Mouse (Mus musculus) heart, postnatal 0 days (tissue): ENCODE data around the gene Tmem150a. TPM values are rescaled to one million over a fixed set of nuclear protein-coding genes. Genes with fewer than 3 reads are reported as not detected.

ENCODE experiments used
- ATAC-seq: fragments of 200-750 bp; cut with Nextera tagmentation; 2 replicates; pipeline ENCODE4 v1.8.0; 2017; ENCODE audit warnings: low read depth, moderate number of reproducible peaks, moderate library complexity; ENCODE audit not compliant: insufficient read depth
- DNase-seq: peaks from one replicate; pipeline ENCODE4 v3.0.0-alpha.2; 2016; ENCODE audit warnings: low spot score
- H3K27ac ChIP-seq: fragments of 300-500 bp; sonication (generic); 2 replicates; pipeline ENCODE4 v1.5.1; 2014; ENCODE audit warnings: low read depth, mild to moderate bottlenecking
- H3K27me3 ChIP-seq: fragments of 300-500 bp; sonication (generic); 2 replicates; pipeline ENCODE4 v1.6.1; 2014; ENCODE audit warnings: low read length, mixed read lengths; ENCODE audit not compliant: control insufficient read depth, insufficient read depth
- H3K36me3 ChIP-seq: fragments of 300-500 bp; sonication (generic); replicated peaks from 2 replicates; pipeline ENCODE4 v1.6.1; 2014; ENCODE audit warnings: low read length, mixed read lengths; ENCODE audit not compliant: control insufficient read depth, insufficient read depth
- H3K4me1 ChIP-seq: fragments of 300-500 bp; sonication (generic); 2 replicates; pipeline ENCODE4 v1.6.1; 2014; ENCODE audit warnings: antibody characterized with exemption; ENCODE audit not compliant: control insufficient read depth, insufficient read depth
- H3K4me2 ChIP-seq: fragments of 300-500 bp; sonication (generic); 2 replicates; pipeline ENCODE4 v1.6.1; 2014; ENCODE audit warnings: low read depth, mild to moderate bottlenecking, low read length, moderate library complexity
- H3K4me3 ChIP-seq: fragments of 300-500 bp; sonication (generic); 2 replicates; pipeline ENCODE4 v1.5.1; 2014; ENCODE audit warnings: low read depth, low read length
- H3K9ac ChIP-seq: fragments of 300-500 bp; sonication (generic); replicated peaks from 2 replicates; pipeline ENCODE4 v1.6.1; 2014; ENCODE audit warnings: low read depth, low read length, mixed read lengths
- H3K9me3 ChIP-seq: fragments of 300-500 bp; sonication (generic); replicated peaks from 2 replicates; pipeline ENCODE4 v1.6.1; 2016; ENCODE audit warnings: low read length; ENCODE audit not compliant: control insufficient read depth
- CTCF ChIP-seq: IDR thresholded peaks from 2 replicates; pipeline ENCODE4 v1.5.1; 2016; ENCODE audit warnings: antibody characterized with exemption, control low read depth, low read depth
- EP300 ChIP-seq: IDR thresholded peaks from 2 replicates; pipeline ENCODE4 v1.6.1; 2016; ENCODE audit warnings: antibody characterized with exemption, low read depth
- WGBS: fragments of 180-500 bp; shearing (Covaris S2); extraction: QIAGEN DNeasy Blood & Tissue Kit; methylation state at CpG from one replicate; pipeline ENCODE4 v1.1.7; 2014; 5-methylcytosine and 5-hydroxymethylcytosine counted together
- polyA plus RNA-seq: library from polyadenylated mRNA; unstranded; fragments of >200 nt; fragmentation: Nextera tagmentation; extraction: Ambion mirVana; gene quantifications from 2 replicates; pipeline ENCODE4 v1.2.1, GENCODE M21; 2015
- total RNA-seq: library from RNA; depleted of rRNA; stranded (reverse); fragments of >200 nt; gene quantifications from 2 replicates; pipeline ENCODE4 v1.2.3, GENCODE M21; 2014; ENCODE audit warnings: low replicate concordance

Gene Tmem150a
- total and polyA plus RNA-seq, 2 experiments from 2014 or later, result 8.0 to 23.2 TPM

DNA sequence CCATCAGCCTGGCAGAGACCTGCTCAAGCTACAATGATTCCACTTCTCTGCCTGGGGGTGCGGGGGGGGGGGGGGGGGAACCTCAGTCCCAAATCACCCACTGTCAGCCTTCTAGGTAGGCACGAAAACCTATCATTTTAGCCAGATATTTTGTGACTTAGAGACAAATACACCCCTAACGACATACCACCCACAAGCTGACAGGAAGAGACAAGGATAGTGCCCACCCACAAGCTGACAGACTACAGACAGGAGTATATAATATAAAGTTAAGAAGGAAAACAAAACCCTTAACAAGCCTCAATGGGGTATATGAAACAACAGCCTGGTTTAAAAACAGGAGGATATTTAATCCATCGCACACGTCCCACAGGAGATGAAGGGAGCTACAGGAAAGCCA lies 36.8 kb upstream of the Tmem150a start:
- peaks cover 61% of the 10 kb centered on the region for H3K36me3 ChIP-seq
- H3K4me3 ChIP-seq, result no peak overlapping the region
- H3K27me3 ChIP-seq, result no peaks in the 10 kb centered on the region
- TF ChIP-seq EP300, result no peak
- TF ChIP-seq CTCF, result no peak
- no peak overlapping the region for H3K27ac ChIP-seq
- H3K4me2 ChIP-seq, result no peak overlapping the region
- DNase-seq (no peak), ATAC-seq (no peak)
- no peak overlapping the region for H3K9ac ChIP-seq
- 85% methylated on average over 5 of the region's 5 CpGs for WGBS
- no peaks in the 10 kb centered on the region for H3K9me3 ChIP-seq
- peaks cover 4% of the 10 kb centered on the region; the same call in 1 of the 2 replicates for H3K4me1 ChIP-seq

DNA sequence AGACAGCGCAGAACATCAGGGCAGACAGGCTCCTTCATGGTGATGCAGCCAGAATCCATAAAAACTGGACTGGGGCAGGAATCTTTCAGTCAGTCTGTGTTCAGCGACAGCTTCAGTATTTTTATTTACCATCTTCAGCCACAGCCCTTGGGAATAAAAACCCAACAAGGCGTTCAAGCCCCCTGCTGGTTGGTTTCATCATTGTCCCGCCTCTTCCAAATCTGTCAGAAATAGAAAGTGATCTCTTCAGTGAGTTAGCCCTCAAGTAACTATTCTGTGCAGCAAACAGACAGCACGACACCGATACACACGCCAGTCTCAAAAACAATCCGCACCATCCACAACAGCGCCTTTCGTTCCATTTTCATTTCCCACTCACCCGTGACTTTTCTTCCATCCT lies 36.2 kb upstream of the Tmem150a start:
- DNase-seq (peak; percentile 68), ATAC-seq (peak; percentile 40; the same call in 1 of the 2 replicates)
- TF ChIP-seq EP300, result no peak
- peak; percentile 67 for TF ChIP-seq CTCF
- H3K4me2 ChIP-seq, result no peak overlapping the region
- no peak overlapping the region for H3K4me3 ChIP-seq
- no peak overlapping the region for H3K9ac ChIP-seq
- H3K4me1 ChIP-seq, result no peaks in the 10 kb centered on the region
- no peaks in the 10 kb centered on the region for H3K9me3 ChIP-seq
- no peaks in the 10 kb centered on the region for H3K27me3 ChIP-seq
- no peak overlapping the region; the same call in 1 of the 2 replicates for H3K27ac ChIP-seq
- WGBS, result 51% methylated on average over 11 of the region's 11 CpGs
- H3K36me3 ChIP-seq, result peaks cover 67% of the 10 kb centered on the region

DNA sequence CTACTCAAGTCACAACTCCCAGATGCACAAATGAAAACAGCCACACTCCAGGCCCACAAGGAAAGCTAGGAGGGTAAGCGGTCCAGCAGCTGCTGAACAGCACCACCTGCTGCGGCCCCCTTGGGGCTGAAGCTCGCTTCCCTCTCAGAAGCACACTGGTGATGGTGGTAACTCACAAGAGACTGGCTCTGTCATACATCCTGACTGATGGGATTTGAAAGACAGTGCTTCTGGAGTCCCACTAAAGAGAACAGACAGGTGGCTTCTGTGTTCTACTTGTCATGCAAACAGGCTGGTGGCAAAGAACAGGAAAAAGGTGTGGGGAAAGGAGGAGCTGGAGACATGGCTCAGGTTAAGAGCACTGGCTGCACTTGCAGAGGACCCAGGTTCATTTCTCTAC lies 32.3 kb upstream of the Tmem150a start:
- H3K4me1 ChIP-seq, result no peaks in the 10 kb centered on the region
- no peak for ATAC-seq
- no peak overlapping the region for H3K4me2 ChIP-seq
- H3K9ac ChIP-seq, result no peak overlapping the region
- no peaks in the 10 kb centered on the region for H3K27me3 ChIP-seq
- 99% methylated on average over 3 of the region's 3 CpGs for WGBS
- DNase-seq, result no peak
- peaks cover 94% of the 10 kb centered on the region for H3K36me3 ChIP-seq
- H3K27ac ChIP-seq, result no peak overlapping the region
- H3K4me3 ChIP-seq, result no peak overlapping the region
- H3K9me3 ChIP-seq, result no peaks in the 10 kb centered on the region
- TF ChIP-seq EP300, result no peak
- no peak for TF ChIP-seq CTCF

DNA sequence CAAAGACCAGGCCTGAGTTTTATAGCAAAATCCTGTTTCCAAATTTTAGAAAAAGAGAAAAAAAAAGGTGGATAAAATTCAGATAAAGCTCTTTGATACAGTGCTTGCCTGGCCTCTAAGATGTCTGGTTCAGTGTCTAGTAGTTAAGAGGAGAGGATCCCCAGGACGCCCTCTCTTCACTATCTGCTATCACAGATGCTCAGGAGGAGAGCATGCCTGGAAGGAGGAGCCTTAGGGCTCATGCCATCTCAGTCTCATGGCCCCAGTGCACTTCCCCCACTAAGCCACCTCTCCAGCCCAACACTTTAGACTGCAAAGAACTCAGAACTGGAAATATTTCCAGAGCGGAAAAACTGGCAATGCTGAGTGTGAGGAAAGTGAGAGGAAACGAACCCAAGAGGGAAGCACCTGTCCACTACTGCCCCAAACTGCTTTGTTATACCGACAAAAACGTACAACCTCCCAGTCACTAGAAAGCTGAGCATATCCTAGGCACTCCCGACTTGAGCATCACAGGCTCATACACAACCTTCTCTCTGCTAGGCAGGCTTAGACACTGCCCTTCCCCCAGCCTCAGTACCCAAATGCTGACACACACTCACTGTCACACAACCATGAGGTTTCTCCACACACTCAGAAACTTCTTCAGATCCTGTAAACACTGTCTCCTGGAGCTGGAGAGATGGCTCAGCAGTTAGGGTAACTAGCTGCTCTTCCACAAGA lies 31.3 kb upstream of the Tmem150a start:
- Histone ChIP-seq H3K9ac (no peak overlapping the region), H3K9me3 (no peaks in the 10 kb centered on the region), H3K27ac (no peak overlapping the region), H3K4me3 (no peak overlapping the region), H3K27me3 (no peaks in the 10 kb centered on the region), H3K4me2 (no peak overlapping the region), H3K36me3 (peaks cover 94% of the 10 kb centered on the region), H3K4me1 (no peaks in the 10 kb centered on the region)
- DNase-seq (no peak), ATAC-seq (no peak)
- WGBS, result 83% methylated on average over 6 of the region's 6 CpGs
- TF ChIP-seq CTCF (no peak), EP300 (no peak)

DNA sequence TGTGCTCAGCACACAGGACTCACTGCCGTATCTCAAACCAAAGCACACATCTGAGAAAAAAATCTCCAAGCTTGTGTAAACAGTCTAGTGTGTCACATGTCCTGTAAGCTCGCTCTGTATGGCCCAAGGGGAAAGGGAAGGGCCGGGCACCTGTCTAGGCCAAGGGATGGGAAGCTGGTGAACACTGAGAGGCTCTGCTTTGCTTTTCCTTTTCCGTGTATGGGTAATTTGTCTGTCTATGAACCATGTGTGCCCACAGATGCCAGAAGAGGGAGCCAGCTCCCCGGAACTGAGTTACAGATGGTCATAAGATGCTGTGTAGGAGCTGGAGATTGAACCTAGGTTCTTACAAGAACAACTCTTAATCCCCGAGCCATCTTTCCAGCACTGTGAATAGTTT lies 29.0 kb upstream of the Tmem150a start:
- DNase-seq (no peak), ATAC-seq (no peak)
- no peak overlapping the region for H3K4me2 ChIP-seq
- H3K27ac ChIP-seq, result no peak overlapping the region
- no peak overlapping the region for H3K4me3 ChIP-seq
- no peaks in the 10 kb centered on the region for H3K4me1 ChIP-seq
- H3K27me3 ChIP-seq, result no peaks in the 10 kb centered on the region
- TF ChIP-seq EP300, result no peak
- TF ChIP-seq CTCF, result peak; percentile 47
- peaks cover 86% of the 10 kb centered on the region for H3K36me3 ChIP-seq
- 74% methylated on average over 6 of the region's 6 CpGs for WGBS
- H3K9me3 ChIP-seq, result no peaks in the 10 kb centered on the region
- H3K9ac ChIP-seq, result no peak overlapping the region

DNA sequence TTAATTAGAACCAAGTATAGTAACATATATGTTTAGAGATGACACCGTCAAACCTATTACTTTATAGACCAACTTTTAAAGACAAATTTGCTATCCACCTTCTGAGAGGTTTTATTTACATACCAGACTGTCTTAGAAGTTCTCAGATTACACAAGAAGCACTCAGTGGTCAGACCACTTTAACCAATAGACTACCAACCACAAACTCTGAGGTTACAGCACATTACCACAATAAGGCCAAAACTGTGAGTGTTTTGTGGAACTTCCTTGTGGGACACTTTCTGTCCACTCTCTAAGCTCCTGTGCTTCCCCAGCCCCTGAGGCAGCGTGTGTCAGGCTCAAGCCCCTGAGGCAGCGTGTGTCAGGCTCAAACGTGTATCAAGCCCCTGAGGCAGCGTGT lies 26.2 kb upstream of the Tmem150a start:
- Histone ChIP-seq H3K4me2 (no peak overlapping the region), H3K9me3 (no peaks in the 10 kb centered on the region), H3K36me3 (peaks cover 78% of the 10 kb centered on the region), H3K27ac (no peak overlapping the region), H3K4me3 (no peak overlapping the region), H3K27me3 (no peaks in the 10 kb centered on the region), H3K9ac (no peak overlapping the region), H3K4me1 (0 out of 2 replicates have a peak, but pooled peaks cover 4% of the 10 kb centered on the region)
- no peak for ATAC-seq
- no peak for DNase-seq
- 92% methylated on average over 5 of the region's 5 CpGs for WGBS
- TF ChIP-seq CTCF, result no peak
- TF ChIP-seq EP300, result no peak
